Mouse (Mus musculus): ENCODE results near the gene Slc12a4. TPM values are rescaled to one million over a fixed set of nuclear protein-coding genes. Genes with fewer than 3 reads are reported as not detected.

The Slc12a4 gene
- polyA plus RNA-seq, 1 experiment from 2014 or later = 19.5 TPM

DNA sequence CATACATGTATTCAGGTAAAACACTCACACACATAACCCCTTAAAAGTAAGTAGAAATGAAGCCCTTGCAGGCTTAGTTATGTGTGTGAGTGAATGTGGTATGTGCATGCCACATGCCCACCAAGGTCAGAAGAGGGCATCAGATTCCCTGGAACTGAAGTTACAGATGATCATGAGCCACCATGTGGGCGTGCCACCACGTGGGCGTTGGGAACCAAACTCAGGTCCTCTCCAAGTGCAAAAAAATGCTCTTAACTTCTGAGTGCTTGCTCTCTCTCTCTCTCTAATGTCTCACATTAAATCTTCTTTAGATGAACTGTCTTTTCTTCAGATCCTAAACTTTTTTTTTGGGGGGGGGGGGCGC is 27.6 kb downstream of the Slc12a4 start, which contains the start of gene Psmb10:
Gene Psmb10 (minus strand): TSS at position 139 of the 364 bp plus-strand sequence.
- no peak for ATAC-seq (ENCODE audit: low FRiP score)
- peak within 1 kb of the TSS; percentile 91 for H3K4me2 ChIP-seq (replicated peaks)
- no peaks in the 10 kb centered on the region for H3K9me3 ChIP-seq (replicated peaks)
- H3K4me1 ChIP-seq = peaks cover 20% of the 10 kb centered on the region
- WGBS = 43% methylated on average over 4 of the region's 4 CpGs
- H3K4me3 ChIP-seq = peak within 1 kb of the TSS; percentile 68
- H3K27ac ChIP-seq = peak within 1 kb of the TSS; percentile 92
- H3K27me3 ChIP-seq = no peaks in the 10 kb centered on the region
- no peaks in the 10 kb centered on the region for H3K36me3 ChIP-seq
- peak within 1 kb of the TSS; percentile 76 for H3K9ac ChIP-seq

DNA sequence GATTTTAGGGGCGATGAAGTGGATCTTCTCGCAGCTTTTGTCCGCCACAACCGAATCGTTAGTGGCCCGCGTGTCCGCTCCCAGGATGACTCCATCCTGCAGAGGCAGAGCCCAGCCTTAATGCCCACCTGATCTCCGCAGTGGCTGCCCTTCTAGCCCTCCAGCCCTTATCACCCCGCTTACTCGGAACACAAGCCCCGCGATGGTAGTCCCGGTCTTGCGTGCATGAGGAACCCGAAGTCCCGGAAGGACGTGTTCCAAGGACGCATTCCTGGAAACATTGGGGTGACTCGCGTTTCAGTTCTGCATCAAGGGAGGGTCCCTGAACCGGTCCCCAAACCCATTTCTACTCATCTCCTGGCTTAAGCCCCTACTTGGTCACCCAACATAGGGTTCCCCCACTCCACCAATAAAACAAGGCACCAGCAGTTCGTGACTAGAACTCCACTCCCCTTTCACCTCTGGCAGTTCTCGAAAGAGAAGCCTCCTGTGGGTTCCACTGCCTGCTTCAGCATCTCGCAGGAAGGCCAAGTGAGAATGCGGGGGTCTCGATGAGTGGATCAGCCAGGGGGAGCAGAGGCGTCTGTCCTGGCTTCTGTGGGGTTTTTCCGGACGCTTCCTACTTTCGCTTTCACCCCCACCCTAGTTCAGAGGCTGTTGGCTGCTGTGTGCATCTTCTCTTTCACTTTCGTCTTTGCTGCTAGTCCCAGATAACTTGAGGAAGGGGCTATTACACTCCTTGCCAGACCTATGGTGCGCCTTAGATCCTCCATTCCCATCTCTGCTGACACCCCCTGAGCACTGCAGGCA is 28.2 kb downstream of the Slc12a4 start:
- Histone ChIP-seq H3K27me3 (no peaks in the 10 kb centered on the region), H3K4me3 (peak overlapping the region; percentile 68), H3K27ac (peak overlapping the region; percentile 92), H3K4me2 (replicated peaks) (peak overlapping the region; percentile 91), H3K4me1 (peaks cover 20% of the 10 kb centered on the region), H3K9ac (peak overlapping the region; percentile 76), H3K9me3 (replicated peaks) (no peaks in the 10 kb centered on the region), H3K36me3 (no peaks in the 10 kb centered on the region)
- 3% methylated on average over 33 of the region's 33 CpGs for WGBS
- peak; percentile 43 for ATAC-seq (ENCODE audit: low FRiP score)

DNA sequence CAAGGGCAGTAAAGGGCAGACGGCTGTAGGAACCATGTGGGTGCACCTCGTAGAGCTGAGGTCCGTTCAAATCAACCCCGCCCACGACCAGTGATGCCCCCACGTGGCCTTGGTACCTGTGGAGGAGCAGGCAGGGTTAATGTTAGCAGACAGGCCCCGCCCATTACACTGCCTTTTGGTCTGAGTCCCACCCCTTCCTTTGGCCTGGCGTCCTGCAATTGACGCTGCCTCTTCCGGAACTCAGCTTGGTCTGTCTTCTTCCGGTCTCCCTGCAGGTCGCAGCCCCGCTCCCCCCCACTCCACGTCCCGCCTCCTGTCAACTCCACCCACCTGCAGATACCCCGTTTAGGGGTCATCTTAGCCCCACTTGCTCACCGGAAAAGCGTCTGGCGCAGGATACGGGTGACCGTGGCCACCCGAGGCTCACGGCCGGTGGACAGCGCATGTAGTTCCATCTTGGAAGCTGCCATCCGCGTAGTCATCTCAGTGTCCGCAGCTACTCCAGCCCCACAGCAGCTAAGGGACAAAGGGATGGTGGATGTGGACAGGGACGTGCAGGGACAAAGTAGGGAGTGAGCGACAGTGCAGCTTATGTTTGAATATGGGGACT is 28.9 kb downstream of the Slc12a4 start:
- H3K9ac ChIP-seq = peak overlapping the region; percentile 76
- H3K27ac ChIP-seq = peak overlapping the region; percentile 92
- H3K4me3 ChIP-seq = peak overlapping the region; percentile 68
- peaks cover 20% of the 10 kb centered on the region for H3K4me1 ChIP-seq
- H3K9me3 ChIP-seq (replicated peaks) = no peaks in the 10 kb centered on the region
- peaks cover 5% of the 10 kb centered on the region; the same call in 1 of the 2 replicates for H3K36me3 ChIP-seq
- no peaks in the 10 kb centered on the region for H3K27me3 ChIP-seq
- 1% methylated on average over 30 of the region's 30 CpGs for WGBS
- ATAC-seq (ENCODE audit: low FRiP score) = peak; percentile 89
- peak overlapping the region; percentile 91 for H3K4me2 ChIP-seq (replicated peaks)

DNA sequence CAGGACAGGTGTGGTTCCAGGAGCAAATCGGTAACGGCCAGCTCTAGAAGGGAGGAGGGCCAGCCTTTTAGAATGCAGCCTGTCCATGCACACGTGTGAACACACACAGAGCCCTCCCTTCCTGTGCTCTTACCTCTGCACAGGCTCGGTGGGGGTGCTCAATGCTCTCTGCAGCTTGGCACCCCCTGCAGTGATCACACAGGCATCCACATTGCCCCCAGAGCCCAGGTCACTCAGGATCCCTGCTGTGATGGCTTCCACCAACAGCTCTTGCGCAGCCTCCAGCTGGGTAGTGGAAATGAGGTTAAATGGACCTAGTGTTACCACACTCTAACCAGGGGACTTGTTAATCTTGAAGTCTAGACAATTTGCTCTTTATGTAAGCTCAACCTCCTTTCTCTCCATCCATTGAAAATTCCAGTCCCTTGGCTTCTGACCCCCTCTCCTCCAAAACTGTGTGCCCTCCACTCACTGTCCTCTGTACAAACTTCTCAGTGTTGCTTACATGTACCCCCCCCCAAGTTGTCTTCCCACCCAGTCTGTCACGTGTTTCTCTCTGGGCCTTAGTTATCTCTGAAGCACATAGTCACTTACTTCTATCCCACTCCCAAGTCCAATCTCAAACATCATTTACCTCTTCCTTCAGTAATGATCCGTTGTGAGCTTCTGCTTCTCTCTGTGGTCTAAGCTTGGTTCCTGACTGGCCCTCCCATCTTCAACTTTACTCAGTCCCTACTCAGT is 29.9 kb downstream of the Slc12a4 start:
- 34% methylated on average over 7 of the region's 7 CpGs for WGBS
- no peaks in the 10 kb centered on the region for H3K9me3 ChIP-seq (replicated peaks)
- peaks cover 10% of the 10 kb centered on the region; the same call in 1 of the 2 replicates for H3K36me3 ChIP-seq
- H3K27me3 ChIP-seq = no peaks in the 10 kb centered on the region
- peak overlapping the region; percentile 68 for H3K4me3 ChIP-seq
- H3K27ac ChIP-seq = peak overlapping the region; percentile 92; the same call in 1 of the 2 replicates
- H3K9ac ChIP-seq = peak overlapping the region; percentile 76
- peaks cover 20% of the 10 kb centered on the region for H3K4me1 ChIP-seq
- ATAC-seq (ENCODE audit: low FRiP score) = no peak
- peak overlapping the region; percentile 91 for H3K4me2 ChIP-seq (replicated peaks)

DNA sequence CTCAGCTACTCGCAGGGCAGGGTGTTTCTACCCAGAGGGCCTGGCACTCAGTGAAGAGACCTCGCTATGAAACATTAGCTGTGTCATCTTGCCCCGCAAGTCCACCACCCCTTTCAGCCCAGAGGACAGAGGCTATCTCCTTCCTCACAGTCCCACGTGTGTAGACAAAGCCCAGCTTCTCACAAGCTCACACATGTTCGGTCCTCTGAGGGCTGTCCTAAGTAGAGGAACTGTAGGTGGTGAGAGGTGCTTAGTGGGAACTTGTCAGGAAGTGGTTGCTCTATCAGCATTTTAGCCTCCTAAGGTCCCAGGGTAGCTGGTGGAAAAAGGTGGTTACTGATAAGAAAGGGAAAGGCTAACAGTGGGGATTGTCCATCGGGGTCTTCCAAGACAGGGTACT is 30.8 kb downstream of the Slc12a4 start:
- H3K36me3 ChIP-seq = peaks cover 13% of the 10 kb centered on the region; the same call in 1 of the 2 replicates
- H3K4me1 ChIP-seq = peaks cover 25% of the 10 kb centered on the region
- ATAC-seq (ENCODE audit: low FRiP score) = no peak
- no peak overlapping the region for H3K9ac ChIP-seq
- no peak overlapping the region for H3K4me2 ChIP-seq (replicated peaks)
- no peaks in the 10 kb centered on the region for H3K9me3 ChIP-seq (replicated peaks)
- H3K27ac ChIP-seq = no peak overlapping the region
- H3K4me3 ChIP-seq = no peak overlapping the region
- 83% methylated on average over 6 of the region's 6 CpGs for WGBS
- no peaks in the 10 kb centered on the region for H3K27me3 ChIP-seq

DNA sequence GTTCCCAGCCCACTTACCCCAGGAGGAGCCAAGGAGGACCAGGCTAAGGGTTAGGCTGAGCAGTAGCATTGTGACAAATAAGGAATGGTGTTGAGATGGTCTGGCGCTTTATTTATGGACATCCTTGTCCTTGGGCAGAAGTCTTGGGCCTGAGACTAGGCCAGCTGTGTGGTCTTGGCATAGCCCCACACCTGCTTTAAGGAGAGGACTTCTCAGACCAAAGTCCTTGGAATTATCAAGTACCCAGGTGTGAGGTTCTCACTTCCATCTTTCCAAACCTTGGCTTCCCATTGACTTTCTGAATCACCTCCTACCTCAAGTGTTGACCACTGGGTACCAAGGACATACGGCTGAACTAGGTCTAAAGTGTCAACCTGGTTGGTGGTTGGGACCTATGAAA is 32.1 kb downstream of the Slc12a4 start, which contains the start of gene Ctrl:
Gene Ctrl (minus strand): TSS at position 101 of the 400 bp plus-strand sequence.
- no peak within 1 kb of the TSS for H3K9ac ChIP-seq
- peaks cover 25% of the 10 kb centered on the region for H3K4me1 ChIP-seq
- H3K9me3 ChIP-seq (replicated peaks) = no peaks in the 10 kb centered on the region
- WGBS = 84% methylated on average over 2 of the region's 2 CpGs
- no peak within 1 kb of the TSS for H3K4me3 ChIP-seq
- no peak within 1 kb of the TSS for H3K27ac ChIP-seq
- H3K36me3 ChIP-seq = peaks cover 21% of the 10 kb centered on the region; the same call in 1 of the 2 replicates
- no peaks in the 10 kb centered on the region for H3K27me3 ChIP-seq
- no peak for ATAC-seq (ENCODE audit: low FRiP score)
- H3K4me2 ChIP-seq (replicated peaks) = no peak within 1 kb of the TSS

DNA sequence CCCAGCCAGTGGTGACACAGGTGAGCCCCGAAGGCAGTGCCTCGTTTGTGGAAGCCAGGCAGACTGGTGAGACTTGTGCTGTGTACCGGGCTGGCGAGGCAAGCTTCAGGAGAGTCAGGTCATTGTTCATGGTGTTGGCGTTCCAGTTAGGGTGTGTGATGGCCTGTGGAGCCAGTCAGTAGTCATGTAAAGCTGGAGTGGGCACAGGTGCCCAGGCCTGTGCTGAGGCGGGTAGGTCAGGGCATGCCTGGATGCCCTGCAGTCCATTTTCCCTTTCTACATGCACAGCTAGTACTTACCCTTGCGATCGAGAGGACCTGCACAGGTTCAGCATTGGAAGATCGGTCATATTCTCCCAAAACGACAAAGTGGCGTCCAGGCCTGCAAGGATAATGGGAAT is 33.4 kb downstream of the Slc12a4 start:
- no peak overlapping the region for H3K9ac ChIP-seq
- WGBS = 92% methylated on average over 11 of the region's 11 CpGs
- no peaks in the 10 kb centered on the region for H3K9me3 ChIP-seq (replicated peaks)
- no peak overlapping the region for H3K27ac ChIP-seq
- H3K36me3 ChIP-seq = peaks cover 21% of the 10 kb centered on the region; the same call in 1 of the 2 replicates
- H3K4me1 ChIP-seq = peaks cover 18% of the 10 kb centered on the region
- no peaks in the 10 kb centered on the region for H3K27me3 ChIP-seq
- ATAC-seq (ENCODE audit: low FRiP score) = no peak
- H3K4me3 ChIP-seq = no peak overlapping the region
- no peak overlapping the region for H3K4me2 ChIP-seq (replicated peaks)

DNA sequence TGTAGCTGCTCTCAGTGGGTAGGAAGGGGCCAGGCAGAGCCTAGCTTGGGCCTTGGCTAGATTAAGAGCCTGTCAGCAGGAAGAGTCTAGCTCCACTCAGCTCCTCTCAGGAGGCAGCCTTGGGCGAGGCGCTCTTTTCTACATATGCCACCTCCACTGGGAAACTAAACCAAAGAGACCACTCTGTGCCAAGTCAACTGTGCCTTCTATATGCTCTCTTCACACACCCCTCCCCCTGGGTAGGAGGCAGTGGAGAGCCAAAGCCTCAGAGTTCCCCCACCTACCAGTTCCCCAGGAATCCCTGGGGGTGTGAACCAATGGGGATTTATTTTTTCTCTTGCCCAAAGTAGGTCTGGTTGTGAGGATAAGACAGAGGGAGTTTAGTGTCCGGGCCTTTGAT is 34.6 kb downstream of the Slc12a4 start:
- H3K4me3 ChIP-seq = no peak overlapping the region
- WGBS = 97% methylated on average over 3 of the region's 3 CpGs
- H3K36me3 ChIP-seq = peaks cover 21% of the 10 kb centered on the region; the same call in 1 of the 2 replicates
- H3K9me3 ChIP-seq (replicated peaks) = no peaks in the 10 kb centered on the region
- H3K4me2 ChIP-seq (replicated peaks) = no peak overlapping the region
- H3K4me1 ChIP-seq = peaks cover 15% of the 10 kb centered on the region
- no peaks in the 10 kb centered on the region for H3K27me3 ChIP-seq
- 0 out of 2 replicates have a peak, but pooled peaks have one; percentile 3 for ATAC-seq (ENCODE audit: low FRiP score)
- no peak overlapping the region for H3K27ac ChIP-seq
- H3K9ac ChIP-seq = no peak overlapping the region

DNA sequence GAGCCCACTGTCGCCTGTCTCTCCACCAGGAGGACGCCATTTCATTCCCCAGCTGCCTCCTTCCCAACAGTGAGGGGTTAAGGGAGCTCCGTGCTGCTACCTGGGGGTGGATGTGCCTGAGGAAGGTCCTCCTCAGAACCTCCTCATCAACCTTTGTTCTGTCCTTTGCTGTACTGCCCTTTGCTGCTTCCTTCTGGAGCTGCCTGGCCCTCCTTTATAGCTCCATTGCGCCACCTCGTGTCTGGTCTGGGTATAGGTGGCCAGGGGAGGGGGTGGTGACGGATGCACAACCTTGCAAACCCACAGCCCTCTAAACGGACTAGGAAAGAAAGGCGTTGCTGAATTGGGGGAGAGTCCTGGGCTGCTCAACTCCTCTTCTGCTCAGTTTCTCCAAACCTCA is 35.3 kb downstream of the Slc12a4 start:
- Histone ChIP-seq H3K27me3 (no peaks in the 10 kb centered on the region), H3K4me1 (peaks cover 10% of the 10 kb centered on the region; the same call in 1 of the 2 replicates), H3K9me3 (replicated peaks) (no peaks in the 10 kb centered on the region), H3K4me2 (replicated peaks) (no peak overlapping the region), H3K27ac (peak overlapping the region; percentile 53), H3K36me3 (peaks cover 21% of the 10 kb centered on the region; the same call in 1 of the 2 replicates), H3K4me3 (no peak overlapping the region), H3K9ac (peak overlapping the region; percentile 28; the same call in 1 of the 2 replicates)
- peak; percentile 80 for ATAC-seq (ENCODE audit: low FRiP score)
- WGBS = 10% methylated on average over 8 of the region's 8 CpGs

DNA sequence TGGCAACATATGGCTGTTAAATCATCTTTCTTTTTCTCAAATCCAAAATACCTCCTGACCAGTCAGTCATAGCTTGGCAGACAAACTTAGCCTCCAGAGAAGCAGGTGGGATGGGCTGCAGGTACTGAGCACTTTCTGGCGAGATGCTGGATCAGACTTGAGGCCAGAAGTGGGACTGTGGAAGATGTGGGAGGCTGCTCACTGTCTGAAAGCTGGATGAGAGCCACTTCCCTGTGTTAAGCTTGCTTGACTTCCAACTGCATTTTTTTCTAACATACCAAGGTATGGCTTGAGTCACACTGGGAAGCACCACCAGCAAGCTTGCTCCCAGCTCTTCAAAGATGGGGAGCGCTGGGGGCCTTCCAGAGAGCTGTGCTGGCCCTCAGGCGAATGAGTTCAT is 40.8 kb downstream of the Slc12a4 start:
- Histone ChIP-seq H3K4me1 (0 out of 2 replicates have a peak, but pooled peaks cover 3% of the 10 kb centered on the region), H3K9me3 (replicated peaks) (no peaks in the 10 kb centered on the region), H3K27ac (no peak overlapping the region), H3K4me3 (no peak overlapping the region), H3K27me3 (no peaks in the 10 kb centered on the region), H3K4me2 (replicated peaks) (no peak overlapping the region), H3K9ac (peak overlapping the region; percentile 38; the same call in 1 of the 2 replicates), H3K36me3 (peaks cover 9% of the 10 kb centered on the region; the same call in 1 of the 2 replicates)
- ATAC-seq (ENCODE audit: low FRiP score) = no peak
- 79% methylated on average over 3 of the region's 3 CpGs for WGBS

DNA sequence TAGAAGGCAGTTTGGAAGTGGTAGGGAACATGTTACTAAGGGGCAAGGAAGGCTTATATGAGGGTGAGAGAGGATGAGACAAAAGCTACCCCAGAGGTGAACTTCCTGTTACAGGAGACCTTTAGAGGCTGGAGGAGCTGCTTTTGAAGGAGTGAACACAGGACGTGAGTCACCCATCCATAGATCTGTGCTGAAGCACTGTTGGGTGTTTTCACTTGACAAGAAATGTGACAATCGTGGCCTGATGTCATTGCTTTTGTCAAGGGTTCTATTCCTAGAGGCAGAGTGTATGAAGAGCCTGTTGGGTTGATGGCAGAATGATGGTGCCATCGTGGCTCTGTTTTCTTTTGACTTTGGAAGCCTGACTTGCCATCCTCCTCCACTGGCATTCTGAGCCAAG is 46.5 kb downstream of the Slc12a4 start:
- Histone ChIP-seq H3K4me2 (replicated peaks) (no peak overlapping the region), H3K9me3 (replicated peaks) (no peaks in the 10 kb centered on the region), H3K27me3 (no peaks in the 10 kb centered on the region), H3K4me1 (no peaks in the 10 kb centered on the region), H3K36me3 (peaks cover 10% of the 10 kb centered on the region), H3K27ac (no peak overlapping the region), H3K4me3 (no peak overlapping the region), H3K9ac (no peak overlapping the region)
- ATAC-seq (ENCODE audit: low FRiP score) = no peak
- WGBS = 86% methylated on average over 3 of the region's 3 CpGs

Data from hindbrain, embryonic 12.5 days (tissue).